Mouse (Mus musculus) retina, postnatal 1 day (tissue): ENCODE data around the gene Shc4.

ENCODE experiments used
- DNase-seq: peaks from one replicate; pipeline ENCODE4 v3.0.0-alpha.2; 2012

The Shc4 gene

GRCm38 (mm10) chr2:125628487-125628886 lies 95.5 kb downstream of the Shc4 start:
- no peak for DNase-seq

GRCm38 (mm10) chr2:125626536-125626935 lies 97.4 kb downstream of the Shc4 start:
- DNase-seq = no peak

GRCm38 (mm10) chr2:125624837-125625351 lies 99.1 kb downstream of the Shc4 start, which contains the start of gene Cep152:
Gene Cep152, minus strand, starts transcription at chr2:125625113.
- DNase-seq = peak; percentile 99

GRCm38 (mm10) chr2:125624127-125624685 lies 99.7 kb downstream of the Shc4 start:
- no peak for DNase-seq

- DNase-seq = no peak
These were observed 100.7 kb downstream of the Shc4 start for GRCm38 (mm10) chr2:125623211-125623610.

- DNase-seq = peak; percentile 65
These were observed 103.6 kb downstream of the Shc4 start for GRCm38 (mm10) chr2:125620213-125620907.

- no peak for DNase-seq
These were observed 108.0 kb downstream of the Shc4 start for GRCm38 (mm10) chr2:125615858-125616424.

GRCm38 (mm10) chr2:125615440-125615839 lies 108.5 kb downstream of the Shc4 start:
- DNase-seq = no peak

GRCm38 (mm10) chr2:125606220-125606845 lies 117.6 kb downstream of the Shc4 start:
- no peak for DNase-seq

GRCm38 (mm10) chr2:125604646-125605045 lies 119.3 kb downstream of the Shc4 start:
- peak; percentile 46 for DNase-seq

- no peak for DNase-seq
These were observed 121.0 kb downstream of the Shc4 start for GRCm38 (mm10) chr2:125602970-125603369.

GRCm38 (mm10) chr2:125598958-125599357 lies 125.0 kb downstream of the Shc4 start:
- DNase-seq = no peak

GRCm38 (mm10) chr2:125598251-125598650 lies 125.7 kb downstream of the Shc4 start:
- no peak for DNase-seq

GRCm38 (mm10) chr2:125594786-125595185 lies 129.2 kb downstream of the Shc4 start:
- no peak for DNase-seq

- DNase-seq = no peak
These were observed 129.9 kb downstream of the Shc4 start for GRCm38 (mm10) chr2:125594072-125594471.

GRCm38 (mm10) chr2:125591895-125592294 lies 132.1 kb downstream of the Shc4 start:
- DNase-seq = no peak

- DNase-seq = no peak
These were observed 134.7 kb downstream of the Shc4 start for GRCm38 (mm10) chr2:125589287-125589686.

- no peak for DNase-seq
These were observed 142.9 kb downstream of the Shc4 start for GRCm38 (mm10) chr2:125581081-125581480.

- DNase-seq = no peak
These were observed 146.3 kb downstream of the Shc4 start for GRCm38 (mm10) chr2:125577670-125578069.
